Mouse (Mus musculus) cerebellum, adult 8-10 months (tissue): Measurements from ENCODE around the gene Apba3.
"Not testable (repeated sequence)": the region's sequence is repeated elsewhere in the genome, so short reads cannot be mapped to it uniquely, and the experiment has no call there.

Source experiments
- DNase-seq: peaks from one replicate; pipeline ENCODE4 v3.0.0; 2022

Apba3 gene

GRCm38 (mm10) chr10:81266211-81267105, at the start of gene Apba3, which contains the start of gene Mrpl54:
Apba3 (plus strand) TSS chr10:81266960.
Mrpl54 (minus strand) TSS chr10:81266934.
- DNase-seq = peak; percentile 97

- not testable (repeated sequence) for DNase-seq
These were observed 49.5 kb upstream of the Apba3 start for GRCm38 (mm10) chr10:81217267-81217666.

GRCm38 (mm10) chr10:81217964-81218363, 48.8 kb upstream of the Apba3 start:
- DNase-seq = peak; percentile 69

- no peak for DNase-seq
These were observed 45.3 kb upstream of the Apba3 start for GRCm38 (mm10) chr10:81221402-81222015.

GRCm38 (mm10) chr10:81223731-81224130, 43.0 kb upstream of the Apba3 start:
- DNase-seq = not testable (repeated sequence)

- DNase-seq = no peak
These were observed 36.9 kb upstream of the Apba3 start for GRCm38 (mm10) chr10:81229735-81230437.

- peak; percentile 79 for DNase-seq
These were observed 36.1 kb upstream of the Apba3 start, which contains the start of gene Atcay for GRCm38 (mm10) chr10:81230438-81231332. Atcay (minus strand) TSS chr10:81230833.

GRCm38 (mm10) chr10:81231436-81231835, 35.3 kb upstream of the Apba3 start:
- no peak for DNase-seq

GRCm38 (mm10) chr10:81232580-81233225, 34.1 kb upstream of the Apba3 start, which contains the start of gene Zfr2:
Zfr2 (plus strand) TSS chr10:81233155.
- DNase-seq = peak; percentile 96

- DNase-seq = no peak
These were observed 33.6 kb upstream of the Apba3 start for GRCm38 (mm10) chr10:81233226-81233585.

- DNase-seq = no peak
These were observed 32.6 kb upstream of the Apba3 start for GRCm38 (mm10) chr10:81234206-81234605.

- DNase-seq = no peak
These were observed 30.1 kb upstream of the Apba3 start for GRCm38 (mm10) chr10:81236471-81237268.

- DNase-seq = no peak
These were observed 28.1 kb upstream of the Apba3 start for GRCm38 (mm10) chr10:81238618-81239017.

GRCm38 (mm10) chr10:81240876-81241275, 25.9 kb upstream of the Apba3 start:
- DNase-seq = no peak

GRCm38 (mm10) chr10:81242021-81242420, 24.7 kb upstream of the Apba3 start:
- no peak for DNase-seq

- no peak for DNase-seq
These were observed 22.6 kb upstream of the Apba3 start for GRCm38 (mm10) chr10:81244146-81244545.

- DNase-seq = peak; percentile 87
These were observed 22.2 kb upstream of the Apba3 start for GRCm38 (mm10) chr10:81244595-81244994.

- DNase-seq = no peak
These were observed 21.6 kb upstream of the Apba3 start for GRCm38 (mm10) chr10:81245166-81245565.

- no peak for DNase-seq
These were observed 19.0 kb upstream of the Apba3 start for GRCm38 (mm10) chr10:81247804-81248203.

GRCm38 (mm10) chr10:81249442-81249841, 17.3 kb upstream of the Apba3 start:
- no peak for DNase-seq
